Mouse (Mus musculus): Measurements from ENCODE around the gene Hnf1a.

DNA sequence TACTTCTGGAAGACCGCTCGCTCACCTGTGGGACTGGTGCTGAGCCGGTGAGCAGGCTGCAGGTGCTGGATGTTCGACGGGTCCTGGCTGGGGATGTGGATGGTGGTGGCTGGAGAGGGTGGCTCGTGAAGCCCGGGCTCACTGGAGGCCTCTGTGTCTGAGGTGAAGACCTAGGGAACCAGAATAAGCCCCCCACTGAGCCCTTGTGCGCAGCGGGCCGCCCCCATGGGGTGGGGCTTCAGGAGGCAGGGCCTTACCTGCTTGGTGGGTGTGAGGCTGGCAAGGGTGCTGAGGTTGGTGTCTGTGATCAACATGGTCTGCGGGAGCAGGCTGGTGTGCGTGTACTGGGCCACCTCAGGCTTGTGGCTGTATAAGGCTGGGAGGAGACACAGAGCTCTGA lies 20.2 kb downstream of the Hnf1a start:
- TF ChIP-seq CTCF (IDR thresholded peaks at IDR 0.05; ENCODE audit: low read depth): no peak
- TF ChIP-seq EP300 (optimal IDR thresholded peaks at IDR 0.05): no peak

All from stomach, postnatal 0 days (tissue).